Mouse (Mus musculus): ENCODE measurements around the gene Clca3a1. TPM values are rescaled to one million over a fixed set of nuclear protein-coding genes. Genes with fewer than 3 reads are reported as not detected.

The Clca3a1 gene
- polyA plus RNA-seq, 1 experiment: 3.4 TPM

- no peak for DNase-seq (ENCODE audit: low read depth, low spot score)
- 1% methylated on average over 81 of the region's 98 CpGs for WGBS
Observed at GRCm38 (mm10) chr3:144719901-144720747, 40.7 kb downstream of the Clca3a1 start, which contains the start of gene Sh3glb1. Gene Sh3glb1, minus strand, starts transcription at chr3:144720335.

- under 1% methylated on average over 56 of the region's 56 CpGs for WGBS
- DNase-seq (ENCODE audit: low read depth, low spot score): peak; percentile 67
Observed at GRCm38 (mm10) chr3:144719088-144719900, 41.5 kb downstream of the Clca3a1 start.

GRCm38 (mm10) chr3:144718706-144719087, 42.1 kb downstream of the Clca3a1 start:
- 1% methylated on average over 7 of the region's 7 CpGs for WGBS
- DNase-seq (ENCODE audit: low read depth, low spot score): no peak

DNA sequence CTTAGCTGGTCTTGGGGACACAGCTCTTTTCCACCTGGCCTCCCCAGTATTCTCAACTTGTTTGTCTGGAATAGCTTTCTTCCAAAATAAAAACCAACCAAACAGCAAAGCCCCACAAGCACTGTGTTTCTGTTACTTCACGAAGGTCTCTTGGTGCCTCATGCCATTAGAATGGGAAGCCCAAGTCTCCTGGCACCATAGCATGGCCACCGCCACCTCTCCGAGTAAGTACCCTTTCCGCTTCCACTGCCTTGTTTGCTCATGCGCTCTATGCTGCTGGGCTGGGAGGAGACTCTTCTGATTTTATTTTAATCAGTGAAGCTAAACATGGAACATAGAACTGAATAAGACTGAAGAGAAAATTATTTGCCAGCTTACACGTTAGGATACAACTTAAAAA, 42.9 kb downstream of the Clca3a1 start:
- 62% methylated on average over 6 of the region's 6 CpGs for WGBS

DNA sequence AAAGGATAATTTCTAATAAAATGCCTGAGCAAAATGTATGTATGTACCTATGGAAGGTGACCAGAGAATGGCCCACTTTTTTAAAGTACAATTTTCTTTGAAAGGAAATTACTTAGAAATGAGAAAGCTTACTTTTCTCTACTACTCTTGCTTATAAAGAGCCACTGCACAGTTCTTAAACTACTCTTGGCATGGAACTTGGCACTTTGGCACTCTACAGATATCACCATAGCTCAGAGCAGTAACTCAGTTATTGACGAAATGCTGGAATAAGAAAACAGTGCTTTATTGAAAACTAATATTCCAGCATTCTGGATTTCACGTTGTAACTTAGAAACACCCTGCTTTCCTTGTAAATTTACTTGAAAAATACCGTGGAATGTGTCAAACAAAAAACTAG, 43.7 kb downstream of the Clca3a1 start:
- DNase-seq (ENCODE audit: low read depth, low spot score): no peak

More for the DNA sequence above, 42.9 kb downstream of the Clca3a1 start:
- no peak for DNase-seq (ENCODE audit: low read depth, low spot score)

GRCm38 (mm10) chr3:144715901-144716300, 44.9 kb downstream of the Clca3a1 start:
- no peak for DNase-seq (ENCODE audit: low read depth, low spot score)
- 24% methylated on average over 9 of the region's 9 CpGs for WGBS

More for the DNA sequence above, 43.7 kb downstream of the Clca3a1 start:
- WGBS: 57% methylated on average over 3 of the region's 3 CpGs

- WGBS: 70% methylated on average over 7 of the region's 7 CpGs
- no peak for DNase-seq (ENCODE audit: low read depth, low spot score)
Observed at GRCm38 (mm10) chr3:144715033-144715432, 45.7 kb downstream of the Clca3a1 start.

- WGBS: 21% methylated on average over 8 of the region's 8 CpGs
- DNase-seq (ENCODE audit: low read depth, low spot score): no peak
Observed at GRCm38 (mm10) chr3:144714606-144715005, 46.2 kb downstream of the Clca3a1 start.

GRCm38 (mm10) chr3:144714126-144714525, 46.7 kb downstream of the Clca3a1 start:
- WGBS: 24% methylated on average over 7 of the region's 7 CpGs
- DNase-seq (ENCODE audit: low read depth, low spot score): no peak

DNA sequence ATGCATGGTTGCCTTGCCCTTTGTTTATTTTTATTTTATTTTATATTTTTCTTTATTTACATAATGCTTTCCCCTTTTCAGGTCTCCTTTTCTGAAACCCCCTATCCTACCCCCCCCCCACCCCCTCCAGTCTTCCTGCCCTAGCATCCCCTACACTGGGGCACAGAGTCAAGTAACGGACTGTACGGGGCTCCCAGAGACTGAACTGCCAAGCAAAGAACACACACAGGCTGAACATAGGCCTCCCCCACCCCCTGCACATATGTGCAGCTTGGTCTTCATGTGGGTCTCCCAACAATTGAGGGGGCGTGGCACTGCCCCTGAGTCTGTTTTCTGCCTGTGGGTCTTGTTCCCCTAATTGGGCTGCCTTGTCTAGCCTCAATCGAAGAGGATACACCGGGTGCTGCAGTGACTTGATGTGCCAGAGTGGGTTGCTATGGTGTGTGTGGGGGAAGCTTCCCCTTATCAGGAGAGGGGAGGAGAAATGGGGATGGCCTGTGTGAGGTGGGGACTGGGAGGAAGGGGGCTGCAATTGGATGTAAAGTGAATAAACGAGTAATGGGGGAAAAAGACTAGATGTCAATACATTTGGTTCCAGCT, 49.1 kb downstream of the Clca3a1 start:
- DNase-seq (ENCODE audit: low read depth, low spot score): no peak
- WGBS: 88% methylated on average over 6 of the region's 6 CpGs

- WGBS: 64% methylated on average over 5 of the region's 5 CpGs
- no peak for DNase-seq (ENCODE audit: low read depth, low spot score)
Observed at GRCm38 (mm10) chr3:144708612-144709011, 52.2 kb downstream of the Clca3a1 start.

GRCm38 (mm10) chr3:144703959-144704358, 56.8 kb downstream of the Clca3a1 start:
- WGBS: 51% methylated on average over 6 of the region's 6 CpGs

DNA sequence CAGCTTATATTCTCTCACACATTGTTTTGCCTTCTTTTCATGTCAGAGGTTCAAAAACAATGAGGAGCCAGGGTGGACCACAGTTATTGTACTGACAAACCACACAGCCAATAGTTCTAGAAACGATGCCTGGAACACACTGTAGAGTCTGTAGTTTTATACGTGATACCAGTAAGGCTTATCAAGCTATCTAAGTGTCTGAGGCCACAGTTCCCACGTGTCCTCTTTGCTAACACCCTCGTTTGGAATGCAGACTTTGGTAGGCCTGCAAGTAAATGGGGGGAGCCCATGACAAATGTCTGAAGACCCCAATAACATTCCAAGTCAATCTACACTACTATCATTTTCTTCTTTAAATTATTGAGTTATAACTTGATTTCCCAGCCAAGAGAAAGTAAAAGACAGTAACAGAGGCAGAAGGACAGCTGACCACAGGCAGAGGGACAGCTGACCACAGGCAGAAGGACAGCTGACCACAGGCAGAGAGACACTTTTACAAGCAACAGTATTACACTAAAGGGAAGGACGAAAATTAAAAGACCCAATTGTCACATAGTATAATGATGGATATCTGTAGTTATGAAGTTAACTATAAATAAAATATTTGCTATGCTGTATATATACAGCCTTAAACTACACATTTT, 61.9 kb downstream of the Clca3a1 start:
- no peak for DNase-seq (ENCODE audit: low read depth, low spot score)
- 74% methylated on average over 5 of the region's 5 CpGs for WGBS

More at GRCm38 (mm10) chr3:144703959-144704358, 56.8 kb downstream of the Clca3a1 start:
- DNase-seq (ENCODE audit: low read depth, low spot score): no peak

DNA sequence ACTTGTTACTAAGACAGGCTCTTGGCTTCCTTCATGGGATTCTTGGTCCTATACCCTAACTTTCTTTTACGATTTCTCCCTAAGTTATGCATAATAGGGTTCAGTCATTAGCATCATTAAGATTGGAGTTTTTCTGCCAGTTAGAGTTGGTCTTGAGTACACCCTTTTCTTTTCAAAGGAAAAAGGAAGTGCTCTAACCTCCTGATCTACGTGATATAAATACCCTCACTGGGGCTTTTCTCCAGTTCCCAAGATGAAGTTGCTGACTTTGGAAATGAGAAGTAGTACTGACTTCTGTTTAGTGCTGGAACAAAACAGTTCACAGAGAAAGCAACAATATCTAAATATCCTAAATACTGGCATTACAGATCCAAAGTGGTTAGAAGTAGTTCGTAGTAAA, 62.8 kb downstream of the Clca3a1 start:
- no peak for DNase-seq (ENCODE audit: low read depth, low spot score)
- WGBS: 78% methylated on average over 3 of the region's 3 CpGs

GRCm38 (mm10) chr3:144697154-144697553, 63.6 kb downstream of the Clca3a1 start:
- DNase-seq (ENCODE audit: low read depth, low spot score): no peak
- 43% methylated on average over 5 of the region's 5 CpGs for WGBS

DNA sequence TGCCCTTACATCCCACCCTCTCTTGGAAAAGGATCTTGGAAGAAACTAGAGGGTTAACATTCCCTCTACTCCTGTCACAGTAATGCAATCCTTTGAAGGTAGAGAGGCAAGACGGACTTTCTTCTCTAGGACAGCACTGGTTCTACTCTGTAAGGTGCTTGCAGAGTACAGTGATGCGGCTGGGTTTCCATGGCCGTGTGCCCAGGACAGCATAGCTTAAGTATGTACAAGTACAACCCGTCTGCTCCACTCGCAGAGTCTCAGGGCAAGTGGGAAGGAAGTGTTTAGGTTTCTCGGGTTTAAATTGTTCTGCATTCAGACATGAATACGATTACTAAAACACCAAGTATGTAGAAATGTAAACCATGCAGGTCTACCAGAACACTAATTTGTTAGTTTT, 65.8 kb downstream of the Clca3a1 start:
- no peak for DNase-seq (ENCODE audit: low read depth, low spot score)
- 68% methylated on average over 7 of the region's 7 CpGs for WGBS

- DNase-seq (ENCODE audit: low read depth, low spot score): no peak
- 91% methylated on average over 10 of the region's 10 CpGs for WGBS
Observed at GRCm38 (mm10) chr3:144694040-144694439, 66.7 kb downstream of the Clca3a1 start.

DNA sequence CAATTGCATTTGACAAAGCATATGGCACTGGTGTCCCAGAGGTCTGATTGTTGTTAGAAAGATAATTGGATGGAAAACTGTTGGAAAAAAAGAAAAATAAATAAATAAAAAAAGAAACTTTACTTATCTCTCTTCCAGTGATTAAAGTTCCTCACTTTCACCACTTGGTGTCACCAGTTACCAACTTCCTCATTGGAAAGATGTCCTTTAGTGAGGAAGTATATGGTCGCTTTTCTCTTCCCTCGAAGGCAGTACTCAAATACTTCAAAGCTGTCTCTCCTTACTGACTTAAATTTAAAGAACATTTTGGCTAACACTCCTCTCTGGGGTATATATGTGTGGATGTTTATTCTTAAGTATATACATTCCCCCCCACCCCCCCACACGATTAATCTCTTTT, 68.7 kb downstream of the Clca3a1 start:
- 30% methylated on average over 3 of the region's 3 CpGs for WGBS
- no peak for DNase-seq (ENCODE audit: low read depth, low spot score)

DNA sequence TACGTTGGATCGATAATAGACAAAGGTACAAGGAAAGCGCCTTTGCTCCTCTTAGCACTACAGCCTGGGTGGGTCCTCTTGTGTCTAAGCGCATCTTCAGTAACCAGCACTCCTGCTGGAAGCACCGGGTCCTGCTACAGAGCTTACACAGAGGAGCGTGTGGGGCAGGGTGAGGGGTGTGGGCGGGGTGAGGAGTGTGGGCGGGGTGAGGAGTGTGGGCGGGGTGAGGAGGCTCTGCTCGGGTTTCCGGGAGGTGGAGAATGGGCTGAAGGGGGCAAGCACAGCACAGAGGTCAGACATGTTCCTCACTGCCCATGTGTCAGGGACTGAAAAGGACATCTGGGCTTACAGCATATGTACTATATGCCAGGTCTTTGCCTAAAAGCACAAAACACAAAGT, 71.5 kb downstream of the Clca3a1 start:
- DNase-seq (ENCODE audit: low read depth, low spot score): no peak
- 41% methylated on average over 11 of the region's 11 CpGs for WGBS

DNA sequence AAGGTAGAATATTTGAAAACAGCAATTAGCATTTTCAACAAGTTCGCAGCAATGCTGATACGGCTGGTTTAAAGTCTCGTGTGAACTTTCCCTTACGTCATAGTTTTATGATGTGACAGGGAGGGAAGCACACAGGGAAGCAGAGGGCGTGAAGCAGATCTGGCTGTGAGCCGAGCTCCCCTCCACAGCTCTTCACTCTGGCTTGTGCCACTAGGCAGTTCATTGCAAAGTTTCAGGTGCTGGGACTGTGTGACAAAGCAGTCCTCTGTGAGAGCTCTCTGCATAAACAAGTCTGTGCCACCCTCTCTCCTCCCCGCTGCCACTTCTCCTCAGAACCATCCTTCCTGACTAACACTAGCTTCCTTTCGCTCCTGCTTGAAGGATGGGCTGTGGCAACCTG, 72.5 kb downstream of the Clca3a1 start:
- DNase-seq (ENCODE audit: low read depth, low spot score): peak; percentile 31
- WGBS: 32% methylated on average over 8 of the region's 8 CpGs

Measured in large intestine, adult 2 months (tissue).